Mouse (Mus musculus) bone marrow, adult 2 months (tissue): ENCODE data around the gene Opn3. TPM values are rescaled to one million over a fixed set of nuclear protein-coding genes. Genes with fewer than 3 reads are reported as not detected.
A peak's percentile ranks its signal among the peaks of the same experiment; 100 is the strongest.

Source experiments
- H3K27ac ChIP-seq: fragments of 200-500 bp; 2 replicates; pipeline ENCODE4 v1.5.1; 2012; ENCODE audit warnings: low read depth, mild to moderate bottlenecking, control low read depth, inconsistent platforms, low read length; ENCODE audit not compliant: control insufficient read depth, poor library complexity, insufficient read depth
- H3K4me1 ChIP-seq: fragments of 200-500 bp; 2 replicates; pipeline ENCODE4 v1.6.1; 2011; ENCODE audit warnings: low read length; ENCODE audit not compliant: control insufficient read depth, insufficient read depth
- H3K4me3 ChIP-seq: fragments of 200-500 bp; replicated peaks from 2 replicates; pipeline ENCODE3; 2011; ENCODE audit warnings: mild to moderate bottlenecking, low read depth, low read length, control low read depth; ENCODE audit not compliant: control insufficient read depth
- CTCF ChIP-seq: fragments of 200-500 bp; IDR thresholded peaks from 2 replicates; pipeline ENCODE4 v1.5.1; 2011; ENCODE audit warnings: low read length, control low read depth; ENCODE audit not compliant: control insufficient read depth, insufficient read depth
- POLR2A ChIP-seq: fragments of 200-500 bp; IDR thresholded peaks from 2 replicates; pipeline ENCODE4 v1.6.1; 2011; ENCODE audit warnings: low read depth, mild to moderate bottlenecking, control low read depth, low read length, borderline replicate concordance; ENCODE audit not compliant: control insufficient read depth
- WGBS: fragments of 180-500 bp; shearing (Covaris S2); methylation state at CpG from one replicate; pipeline ENCODE4 v1.1.7; 2018; 5-methylcytosine and 5-hydroxymethylcytosine counted together
- polyA plus RNA-seq: library from polyadenylated mRNA; stranded (reverse); fragments of >200 nt; gene quantifications from 2 replicates; pipeline ENCODE4 v1.2.4, GENCODE M21; 2011; ENCODE audit warnings: low replicate concordance; ENCODE audit not compliant: missing spikeins, insufficient read depth, insufficient read length

The Opn3 gene
- polyA plus RNA-seq: not detected in 2 replicates

GRCm38 (mm10) chr1:175692246-175692996, at the start of gene Opn3, which contains the start of gene Chml:
Gene Opn3 (minus strand): TSS chr1:175692776.
Gene Chml (minus strand): TSS chr1:175692901.
- TF ChIP-seq CTCF (no peak), POLR2A (peak; percentile 86; the same call in 1 of the 2 replicates)
- Histone ChIP-seq H3K4me3 (peak within 1 kb of the TSS; percentile 94), H3K4me1 (no peaks in the 10 kb centered on the region), H3K27ac (peak within 1 kb of the TSS; percentile 82; the same call in 1 of the 2 replicates)
- under 1% methylated on average over 73 of the region's 73 CpGs for WGBS

GRCm38 (mm10) chr1:175725771-175726170, 33.2 kb upstream of the Opn3 start:
- H3K4me3 ChIP-seq: no peak overlapping the region
- H3K4me1 ChIP-seq: no peaks in the 10 kb centered on the region
- no peak overlapping the region for H3K27ac ChIP-seq
- TF ChIP-seq POLR2A: no peak
- TF ChIP-seq CTCF: no peak
- WGBS: 44% methylated on average over 7 of the region's 7 CpGs

- 85% methylated on average over 9 of the region's 9 CpGs for WGBS
- Histone ChIP-seq H3K4me1 (no peaks in the 10 kb centered on the region), H3K27ac (no peak overlapping the region), H3K4me3 (no peak overlapping the region)
- TF ChIP-seq CTCF (no peak), POLR2A (no peak)
Observed at GRCm38 (mm10) chr1:175716832-175717231, 24.3 kb upstream of the Opn3 start.

GRCm38 (mm10) chr1:175712338-175712909, 19.8 kb upstream of the Opn3 start:
- 66% methylated on average over 11 of the region's 11 CpGs for WGBS
- Histone ChIP-seq H3K4me1 (no peaks in the 10 kb centered on the region), H3K27ac (no peak overlapping the region), H3K4me3 (no peak overlapping the region)
- TF ChIP-seq CTCF (no peak), POLR2A (no peak)

- TF ChIP-seq POLR2A (no peak), CTCF (no peak)
Observed at GRCm38 (mm10) chr1:175708013-175708412, 15.4 kb upstream of the Opn3 start.

GRCm38 (mm10) chr1:175707599-175707998, 15.0 kb upstream of the Opn3 start:
- WGBS: 52% methylated on average over 5 of the region's 5 CpGs
- no peak for TF ChIP-seq POLR2A
- TF ChIP-seq CTCF: no peak
- Histone ChIP-seq H3K27ac (no peak overlapping the region), H3K4me3 (no peak overlapping the region), H3K4me1 (no peaks in the 10 kb centered on the region)

More at GRCm38 (mm10) chr1:175708013-175708412, 15.4 kb upstream of the Opn3 start:
- H3K4me1 ChIP-seq: no peaks in the 10 kb centered on the region
- no peak overlapping the region for H3K4me3 ChIP-seq
- H3K27ac ChIP-seq: no peak overlapping the region

- Histone ChIP-seq H3K4me1 (no peaks in the 10 kb centered on the region), H3K4me3 (no peak overlapping the region), H3K27ac (no peak overlapping the region)
- 64% methylated on average over 4 of the region's 4 CpGs for WGBS
- TF ChIP-seq POLR2A (no peak), CTCF (no peak)
Observed at GRCm38 (mm10) chr1:175701145-175701544, 8.6 kb upstream of the Opn3 start.

GRCm38 (mm10) chr1:175699796-175700195, 7.2 kb upstream of the Opn3 start:
- 19% methylated on average over 4 of the region's 4 CpGs for WGBS
- H3K4me1 ChIP-seq: no peaks in the 10 kb centered on the region
- no peak overlapping the region for H3K27ac ChIP-seq
- H3K4me3 ChIP-seq: no peak overlapping the region
- TF ChIP-seq CTCF (no peak), POLR2A (no peak)
